Mouse (Mus musculus) lung, embryonic 16.5 days (tissue): ENCODE results near the gene Wnk4. TPM values are rescaled to one million over a fixed set of nuclear protein-coding genes. Genes with fewer than 3 reads are reported as not detected.
A peak's percentile ranks its signal among the peaks of the same experiment; 100 is the strongest.

Experiments
- ATAC-seq: fragments of 200-750 bp; cut with Nextera tagmentation; 2 replicates; pipeline ENCODE4 v1.8.0; 2017; ENCODE audit warnings: low read depth, mild to moderate bottlenecking, moderate library complexity
- H3K27ac ChIP-seq: fragments of 300-500 bp; sonication (generic); 2 replicates; pipeline ENCODE4 v1.5.1; 2014; ENCODE audit warnings: mild to moderate bottlenecking, control low read depth, low read length
- H3K27me3 ChIP-seq: fragments of 300-500 bp; sonication (generic); 2 replicates; pipeline ENCODE4 v1.6.1; 2014; ENCODE audit warnings: low read depth, low read length, mixed read lengths; ENCODE audit not compliant: control insufficient read depth, insufficient read depth
- H3K36me3 ChIP-seq: fragments of 300-500 bp; sonication (generic); 2 replicates; pipeline ENCODE4 v1.6.1; 2014; ENCODE audit warnings: low read length; ENCODE audit not compliant: control insufficient read depth, insufficient read depth
- H3K4me1 ChIP-seq: fragments of 300-500 bp; sonication (generic); replicated peaks from 2 replicates; pipeline ENCODE4 v1.6.1; 2014; ENCODE audit warnings: low read length, mixed read lengths; ENCODE audit not compliant: control insufficient read depth, insufficient read depth
- H3K4me2 ChIP-seq: fragments of 300-500 bp; sonication (generic); 2 replicates; pipeline ENCODE4 v1.6.1; 2014; ENCODE audit warnings: low read depth, low read length, control low read depth
- H3K4me3 ChIP-seq: fragments of 300-500 bp; sonication (generic); 2 replicates; pipeline ENCODE4 v1.5.1; 2014; ENCODE audit warnings: mild to moderate bottlenecking, low read length, control low read depth
- H3K9ac ChIP-seq: fragments of 300-500 bp; sonication (generic); 2 replicates; pipeline ENCODE4 v1.6.1; 2014; ENCODE audit warnings: low read length, control low read depth
- H3K9me3 ChIP-seq: fragments of 300-500 bp; sonication (generic); 2 replicates; pipeline ENCODE4 v1.6.1; 2016; ENCODE audit warnings: low read length; ENCODE audit not compliant: control insufficient read depth
- WGBS: fragments of 180-500 bp; shearing (Covaris S2); extraction: QIAGEN DNeasy Blood & Tissue Kit; methylation state at CpG from one replicate; pipeline ENCODE4 v1.1.7; 2014; 5-methylcytosine and 5-hydroxymethylcytosine counted together
- polyA plus RNA-seq: library from polyadenylated mRNA; unstranded; fragments of >200 nt; fragmentation: Nextera tagmentation; extraction: Ambion mirVana; gene quantifications from 2 replicates; pipeline ENCODE4 v1.2.1, GENCODE M21; 2015

Wnk4 gene
- polyA plus RNA-seq, 1 experiment from 2014 or later: 5.8 TPM

- H3K4me1 ChIP-seq: peaks cover 26% of the 10 kb centered on the region
- peak within 1 kb of the TSS; percentile 84 for H3K4me2 ChIP-seq
- 6% methylated on average over 45 of the region's 45 CpGs for WGBS
- H3K9me3 ChIP-seq: no peaks in the 10 kb centered on the region
- no peaks in the 10 kb centered on the region for H3K36me3 ChIP-seq
- H3K27ac ChIP-seq: peak within 1 kb of the TSS; percentile 72
- peak; percentile 96 for ATAC-seq
- H3K4me3 ChIP-seq: peak within 1 kb of the TSS; percentile 85
- peak within 1 kb of the TSS; percentile 86 for H3K9ac ChIP-seq
- H3K27me3 ChIP-seq: no peaks in the 10 kb centered on the region
These were observed 18.1 kb downstream of the Wnk4 start, which contains the start of the genes Cntd1 and Coa3 for GRCm38 (mm10) chr11:101278223-101279192. Gene Cntd1 (plus strand): TSS chr11:101279012. Gene Coa3 (minus strand): TSS chr11:101279114.

GRCm38 (mm10) chr11:101279193-101279569 lies 18.8 kb downstream of the Wnk4 start:
- 59% methylated on average over 14 of the region's 14 CpGs for WGBS

GRCm38 (mm10) chr11:101280837-101281236 lies 20.5 kb downstream of the Wnk4 start:
- Histone ChIP-seq H3K4me1 (peaks cover 26% of the 10 kb centered on the region), H3K9ac (no peak overlapping the region), H3K27me3 (no peaks in the 10 kb centered on the region), H3K4me3 (no peak overlapping the region), H3K9me3 (no peaks in the 10 kb centered on the region), H3K27ac (no peak overlapping the region), H3K36me3 (no peaks in the 10 kb centered on the region), H3K4me2 (no peak overlapping the region)
- ATAC-seq: no peak
- 45% methylated on average over 7 of the region's 7 CpGs for WGBS

More at GRCm38 (mm10) chr11:101279193-101279569, 18.8 kb downstream of the Wnk4 start:
- peak; percentile 5; the same call in 1 of the 2 replicates for ATAC-seq
- peaks cover 26% of the 10 kb centered on the region for H3K4me1 ChIP-seq
- H3K9me3 ChIP-seq: no peaks in the 10 kb centered on the region
- peak overlapping the region; percentile 10; the same call in 1 of the 2 replicates for H3K27ac ChIP-seq
- no peaks in the 10 kb centered on the region for H3K27me3 ChIP-seq
- peak overlapping the region; percentile 86 for H3K9ac ChIP-seq
- no peaks in the 10 kb centered on the region for H3K36me3 ChIP-seq
- H3K4me2 ChIP-seq: peak overlapping the region; percentile 84
- peak overlapping the region; percentile 85 for H3K4me3 ChIP-seq

- Histone ChIP-seq H3K27ac (no peak overlapping the region), H3K4me3 (no peak overlapping the region), H3K9ac (no peak overlapping the region), H3K36me3 (no peaks in the 10 kb centered on the region; the same call in 1 of the 2 replicates), H3K4me1 (peaks cover 7% of the 10 kb centered on the region), H3K9me3 (no peaks in the 10 kb centered on the region), H3K4me2 (no peak overlapping the region), H3K27me3 (no peaks in the 10 kb centered on the region)
- WGBS: 22% methylated on average over 5 of the region's 5 CpGs
- no peak for ATAC-seq
These were observed 22.5 kb downstream of the Wnk4 start for GRCm38 (mm10) chr11:101282896-101283295.

GRCm38 (mm10) chr11:101283805-101284204 lies 23.4 kb downstream of the Wnk4 start:
- no peak for ATAC-seq
- H3K27ac ChIP-seq: no peak overlapping the region

GRCm38 (mm10) chr11:101287306-101287705 lies 26.9 kb downstream of the Wnk4 start:
- H3K9ac ChIP-seq: no peak overlapping the region
- no peak overlapping the region for H3K4me2 ChIP-seq
- ATAC-seq: no peak
- no peak overlapping the region for H3K4me3 ChIP-seq
- no peak overlapping the region for H3K27ac ChIP-seq
- H3K4me1 ChIP-seq: no peaks in the 10 kb centered on the region
- H3K27me3 ChIP-seq: no peaks in the 10 kb centered on the region
- no peaks in the 10 kb centered on the region for H3K9me3 ChIP-seq
- 60% methylated on average over 9 of the region's 9 CpGs for WGBS
- peaks cover 11% of the 10 kb centered on the region for H3K36me3 ChIP-seq

More at GRCm38 (mm10) chr11:101283805-101284204, 23.4 kb downstream of the Wnk4 start:
- H3K9me3 ChIP-seq: no peaks in the 10 kb centered on the region
- WGBS: 61% methylated on average over 4 of the region's 4 CpGs
- H3K27me3 ChIP-seq: no peaks in the 10 kb centered on the region
- H3K36me3 ChIP-seq: peaks cover 2% of the 10 kb centered on the region; the same call in 1 of the 2 replicates
- peak overlapping the region; percentile 21; the same call in 1 of the 2 replicates for H3K9ac ChIP-seq
- H3K4me1 ChIP-seq: peaks cover 5% of the 10 kb centered on the region; the same call in 1 of the 2 replicates
- no peak overlapping the region for H3K4me2 ChIP-seq
- H3K4me3 ChIP-seq: no peak overlapping the region

GRCm38 (mm10) chr11:101291231-101291630 lies 30.9 kb downstream of the Wnk4 start:
- no peak overlapping the region for H3K4me3 ChIP-seq
- ATAC-seq: no peak
- WGBS: 95% methylated on average over 8 of the region's 8 CpGs
- no peak overlapping the region for H3K9ac ChIP-seq
- H3K4me2 ChIP-seq: no peak overlapping the region
- no peak overlapping the region for H3K27ac ChIP-seq
- H3K36me3 ChIP-seq: peaks cover 28% of the 10 kb centered on the region
- H3K9me3 ChIP-seq: no peaks in the 10 kb centered on the region
- H3K27me3 ChIP-seq: no peaks in the 10 kb centered on the region
- no peaks in the 10 kb centered on the region for H3K4me1 ChIP-seq

- H3K36me3 ChIP-seq: peaks cover 36% of the 10 kb centered on the region
- WGBS: 96% methylated on average over 8 of the region's 8 CpGs
These were observed 34.8 kb downstream of the Wnk4 start for GRCm38 (mm10) chr11:101295191-101295590.

GRCm38 (mm10) chr11:101300881-101301280 lies 40.5 kb downstream of the Wnk4 start:
- WGBS: 65% methylated on average over 7 of the region's 7 CpGs

More at GRCm38 (mm10) chr11:101295191-101295590, 34.8 kb downstream of the Wnk4 start:
- Histone ChIP-seq H3K9me3 (no peaks in the 10 kb centered on the region), H3K27me3 (no peaks in the 10 kb centered on the region), H3K27ac (no peak overlapping the region), H3K4me1 (no peaks in the 10 kb centered on the region), H3K9ac (no peak overlapping the region), H3K4me3 (no peak overlapping the region), H3K4me2 (no peak overlapping the region)
- no peak for ATAC-seq

More at GRCm38 (mm10) chr11:101300881-101301280, 40.5 kb downstream of the Wnk4 start:
- Histone ChIP-seq H3K4me3 (peak overlapping the region; percentile 79), H3K27me3 (no peaks in the 10 kb centered on the region), H3K36me3 (peaks cover 10% of the 10 kb centered on the region), H3K4me1 (peaks cover 10% of the 10 kb centered on the region), H3K27ac (no peak overlapping the region), H3K9me3 (no peaks in the 10 kb centered on the region), H3K9ac (peak overlapping the region; percentile 86), H3K4me2 (peak overlapping the region; percentile 90)
- ATAC-seq: no peak
